9 mouse cellular contexts compared by ENCODE assay signal in genomic region chr3:84228911-84229310, GRCm38 (mm10). TPM values are rescaled to one million over a fixed set of nuclear protein-coding genes. Genes with fewer than 3 reads are reported as not detected.
DNase-seq lines count a peak whose midpoint lies in the region; ATAC-seq and TF ChIP-seq lines count a peak whose summit lies in the region.
"Had no signal": no experiment of that assay in that cellular context is flagged by ENCODE, and none has a peak within 500 bp of the region (broad histone marks: within the 10 kb centered on the region; RNA-seq: fewer than 3 reads in every experiment).

No protein-coding gene starts in this region.

- peak overlapping the region; percentile 79 for H3K27ac ChIP-seq in layer of hippocampus, adult 2 months
- no peak overlapping the region for H3K27ac ChIP-seq in embryonic facial prominence, embryonic 15.5 days (replicated peaks)
- no peak overlapping the region for H3K27ac ChIP-seq in limb, embryonic 11.5 days (replicated peaks; ENCODE audit: low read depth, low read length)
- H3K27ac ChIP-seq in midbrain, embryonic 12.5 days (replicated peaks): peak overlapping the region; percentile 66; the same call in 1 of the 2 replicates

- DNase-seq in layer of hippocampus, adult 2 months (ENCODE audit: low spot score in 2 of 2): no peak
- DNase-seq in layer of hippocampus, postnatal 14 days (ENCODE audit: low spot score in 2 of 2): no peak
- DNase-seq in T-cell, adult 2 months (ENCODE audit: low spot score): peak; percentile 47
- peak; percentile 70 to 82 for DNase-seq in heart, postnatal 10 days
- DNase-seq in limb, embryonic 11.5 days (ENCODE audit: low spot score): peak; percentile 68
- DNase-seq in thymus, postnatal 4 days: peak; percentile 62

- no peaks in the 10 kb centered on the region for H3K9me3 ChIP-seq in embryonic facial prominence, embryonic 15.5 days (replicated peaks)
- no peaks in the 10 kb centered on the region for H3K9me3 ChIP-seq in limb, embryonic 11.5 days (ENCODE audit: control insufficient read depth, low read length)
- peaks cover 6% of the 10 kb centered on the region; the same call in 1 of the 2 replicates for H3K9me3 ChIP-seq in midbrain, embryonic 12.5 days

- no peak for TF ChIP-seq CTCF in layer of hippocampus, adult 2 months (conservative IDR thresholded peaks at IDR 0.05)

- no peaks in the 10 kb centered on the region for H3K36me3 ChIP-seq in embryonic facial prominence, embryonic 15.5 days
- H3K36me3 ChIP-seq in limb, embryonic 11.5 days (ENCODE audit: control insufficient read depth, insufficient read depth, low read length): no peaks in the 10 kb centered on the region
- peaks cover 10% of the 10 kb centered on the region for H3K36me3 ChIP-seq in midbrain, embryonic 12.5 days

- no peaks in the 10 kb centered on the region for H3K27me3 ChIP-seq in embryonic facial prominence, embryonic 15.5 days
- no peaks in the 10 kb centered on the region for H3K27me3 ChIP-seq in limb, embryonic 11.5 days (ENCODE audit: control insufficient read depth, insufficient read depth, low read length)
- no peaks in the 10 kb centered on the region for H3K27me3 ChIP-seq in midbrain, embryonic 12.5 days

- WGBS in embryonic facial prominence, embryonic 15.5 days: 9% methylated on average over 15 of the region's 15 CpGs
- WGBS in limb, embryonic 11.5 days: 11% methylated on average over 15 of the region's 15 CpGs
- 13% methylated on average over 15 of the region's 15 CpGs for WGBS in midbrain, embryonic 12.5 days

- H3K4me2 ChIP-seq in embryonic facial prominence, embryonic 15.5 days (replicated peaks): peak overlapping the region; percentile 85
- H3K4me2 ChIP-seq in limb, embryonic 11.5 days (ENCODE audit: low read depth, severe bottlenecking): peak overlapping the region; percentile 51; the same call in 1 of the 2 replicates
- H3K4me2 ChIP-seq in midbrain, embryonic 12.5 days (replicated peaks): peak overlapping the region; percentile 67

- peaks cover 12% of the 10 kb centered on the region for H3K4me1 ChIP-seq in embryonic facial prominence, embryonic 15.5 days
- 0 out of 2 replicates have a peak, but pooled peaks cover 4% of the 10 kb centered on the region for H3K4me1 ChIP-seq in limb, embryonic 11.5 days (ENCODE audit: control insufficient read depth, insufficient read depth, low read length)
- H3K4me1 ChIP-seq in midbrain, embryonic 12.5 days: peaks cover 21% of the 10 kb centered on the region

- intact Hi-C loops in heart, postnatal 10 days (cut with DNase I): loop anchor here (2.0 kb wide), 1 partner anchor 30 kb away; no protein-coding TSS in a partner anchor

- no peak for ATAC-seq in embryonic facial prominence, embryonic 15.5 days (ENCODE audit: insufficient number of reproducible peaks, low FRiP score, low TSS enrichment, low read depth)
- no peak for ATAC-seq in limb, embryonic 11.5 days (ENCODE audit: insufficient number of reproducible peaks, low FRiP score, low TSS enrichment, low read depth)
- no peak for ATAC-seq in midbrain, embryonic 12.5 days (ENCODE audit: low FRiP score, low read depth)

- no peak overlapping the region for H3K9ac ChIP-seq in embryonic facial prominence, embryonic 15.5 days
- H3K9ac ChIP-seq in limb, embryonic 11.5 days (ENCODE audit: low read length): no peak overlapping the region
- H3K9ac ChIP-seq in midbrain, embryonic 12.5 days (replicated peaks): no peak overlapping the region

- H3K4me3 ChIP-seq in layer of hippocampus, adult 2 months: peak overlapping the region; percentile 53
- H3K4me3 ChIP-seq in embryonic facial prominence, embryonic 15.5 days (replicated peaks): peak overlapping the region; percentile 49
- H3K4me3 ChIP-seq in limb, embryonic 11.5 days (ENCODE audit: low read depth, low read length): peak overlapping the region; percentile 35
- peak overlapping the region; percentile 44; the same call in 1 of the 2 replicates for H3K4me3 ChIP-seq in midbrain, embryonic 12.5 days

RNA-seq across cellular contexts. Expression of gene Gm6525, which starts 55.0 kb away (rescaled TPM):
- not detected for total RNA-seq in layer of hippocampus, adult 2 months (2021)
- total RNA-seq in layer of hippocampus, postnatal 14 days (2021): not detected
- polyA plus RNA-seq in embryonic facial prominence, embryonic 15.5 days (2015; fragmentation: Nextera tagmentation; extraction: Ambion mirVana): 1.6 and 1.7 TPM in 2 replicates
- total RNA-seq in heart, postnatal 10 days (2021): under 1 TPM in 1 of 2 experiments, not detected in 1; 0.25 TPM
- 0.44 and 0.63 TPM in 2 replicates for polyA plus RNA-seq in limb, embryonic 11.5 days (2014; fragmentation: Nextera tagmentation; extraction: Ambion mirVana)
- polyA plus RNA-seq in midbrain, embryonic 12.5 days (2016; fragmentation: Nextera tagmentation; extraction: Ambion mirVana): 3.3 and 3.7 TPM in 2 replicates
- total RNA-seq: liver, adult 2 months had no signal
- polyA plus RNA-seq: liver, adult 2 months had no signal

Comparison
In these comparisons a context has a peak if more than half of its experiments do, and no peak if none do; other contexts are left out.
1. DNase-seq: peak in T-cell, adult 2 months (single experiment), heart, postnatal 10 days (2 of 2), limb, embryonic 11.5 days (single experiment) and thymus, postnatal 4 days (single experiment); none in layer of hippocampus, adult 2 months (0 of 2) and layer of hippocampus, postnatal 14 days (0 of 2).
2. H3K27ac ChIP-seq: peak in layer of hippocampus, adult 2 months (single experiment) and midbrain, embryonic 12.5 days (single experiment); none in embryonic facial prominence, embryonic 15.5 days (single experiment) and limb, embryonic 11.5 days (single experiment).
3. Peak in every context shown above with its lines, with median percentiles within 50 percentile points of each other: H3K4me3 ChIP-seq and H3K4me2 ChIP-seq.